Mouse (Mus musculus): ENCODE results near the gene Lsm4.
A peak's percentile ranks its signal among the peaks of the same experiment; 100 is the strongest.

The Lsm4 gene

GRCm38 (mm10) chr8:70678679-70679078 lies 5.6 kb downstream of the Lsm4 start:
- no peak for DNase-seq (ENCODE audit: low spot score)

DNA sequence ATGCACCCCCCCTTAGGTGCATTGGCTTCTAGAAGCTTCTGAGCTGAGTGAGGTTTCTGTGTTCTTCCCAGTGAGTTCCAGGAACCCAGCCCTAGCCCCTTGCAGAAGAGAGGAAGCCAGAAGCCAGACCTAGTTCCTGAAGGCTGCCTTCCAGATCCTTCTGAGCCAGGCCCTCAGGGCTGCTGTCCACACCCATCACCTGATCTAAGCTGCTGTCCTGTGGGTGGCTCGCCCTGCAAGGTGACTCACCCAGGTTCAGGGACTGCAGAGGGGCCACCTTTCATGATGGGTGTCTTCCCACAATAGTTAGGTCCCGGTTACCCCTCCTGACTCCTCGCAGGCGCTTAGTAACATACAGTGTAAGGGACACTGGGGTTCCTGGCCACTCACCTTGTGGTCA lies 6.4 kb downstream of the Lsm4 start:
- DNase-seq (ENCODE audit: low spot score) = no peak

- no peak for DNase-seq (ENCODE audit: low spot score)
Observed at GRCm38 (mm10) chr8:70680039-70680438, 7.0 kb downstream of the Lsm4 start.

DNA sequence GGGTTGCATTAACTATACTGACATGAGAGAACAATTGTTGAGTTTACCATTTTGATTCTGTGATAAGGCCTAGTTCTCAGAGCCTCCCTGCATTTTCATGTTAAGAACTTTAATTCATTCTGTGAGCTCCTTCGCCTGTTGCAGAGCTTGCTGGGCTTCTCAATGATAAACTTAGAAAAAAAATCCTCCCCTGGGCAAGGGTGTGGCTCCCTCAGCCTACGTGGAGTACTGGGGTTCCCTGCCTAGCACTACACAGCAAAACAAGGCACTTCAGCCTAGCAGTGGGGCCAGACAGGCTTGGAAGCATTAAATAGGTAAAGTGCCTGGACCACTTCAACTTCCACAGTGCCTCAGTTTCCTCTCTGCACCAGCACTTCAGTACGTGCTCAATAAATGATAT lies 8.4 kb downstream of the Lsm4 start:
- no peak for DNase-seq (ENCODE audit: low spot score)

DNA sequence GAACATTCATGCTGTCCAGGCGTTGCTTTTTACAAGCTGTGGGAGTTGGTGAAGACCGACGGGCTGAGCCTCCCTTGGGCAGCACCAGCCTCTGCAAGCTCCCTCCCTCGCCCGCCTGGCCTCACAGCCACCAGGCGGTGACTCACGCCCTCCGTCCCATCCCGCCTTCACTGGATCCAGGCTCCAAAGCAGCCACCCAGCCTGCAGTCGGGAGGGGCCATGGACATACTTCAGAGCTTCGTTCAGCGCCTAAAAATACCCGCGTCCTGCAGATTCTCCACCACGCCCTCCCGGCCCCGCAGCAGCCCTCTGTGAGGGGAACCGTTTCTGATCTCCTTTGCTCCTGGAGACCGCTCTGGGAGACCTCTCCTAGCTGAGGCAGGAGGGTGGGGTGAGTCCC lies 9.1 kb downstream of the Lsm4 start:
- peak; percentile 66 for DNase-seq (ENCODE audit: low spot score)

DNA sequence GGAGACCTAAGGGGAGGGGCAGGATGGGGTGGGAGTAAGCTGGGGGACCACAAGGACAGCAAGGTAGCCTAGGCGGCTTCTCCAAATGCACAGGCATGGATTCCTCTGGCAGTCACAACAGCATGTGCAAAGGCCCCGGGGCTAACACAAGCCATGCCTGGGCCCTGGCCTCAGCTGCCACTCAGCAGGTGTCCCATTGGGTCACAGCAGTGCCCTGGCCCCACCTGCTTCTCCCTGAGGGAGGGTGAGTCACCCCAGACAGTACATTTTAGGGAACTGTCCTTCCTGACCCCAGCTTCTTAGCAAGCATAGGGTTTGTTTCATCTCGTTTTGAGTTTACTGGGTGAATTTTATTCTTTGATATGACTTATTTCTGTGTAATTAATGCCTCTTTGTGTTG lies 9.6 kb downstream of the Lsm4 start:
- no peak for DNase-seq (ENCODE audit: low spot score)

- no peak for DNase-seq (ENCODE audit: low spot score)
Observed at GRCm38 (mm10) chr8:70684291-70684690, 11.2 kb downstream of the Lsm4 start.

DNA sequence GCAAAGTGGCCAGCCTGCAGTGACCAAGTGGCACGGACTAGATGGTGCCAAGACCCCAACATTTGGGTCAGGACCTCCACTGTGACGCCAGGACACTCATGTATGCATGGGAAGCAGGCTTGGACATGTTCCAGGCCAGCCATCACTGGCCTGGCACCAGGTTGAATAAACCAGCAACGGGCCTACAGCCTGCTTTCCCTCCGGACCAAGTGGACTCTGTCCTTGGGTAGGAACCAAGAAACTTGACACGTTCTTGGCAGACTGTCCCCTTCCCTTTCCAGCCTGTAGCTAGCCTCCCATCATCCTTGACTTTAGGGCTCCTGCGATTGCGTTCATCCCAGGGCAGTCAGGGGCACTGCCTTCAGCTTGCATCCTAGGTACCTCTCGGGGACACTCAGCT lies 14.5 kb downstream of the Lsm4 start:
- DNase-seq (ENCODE audit: low spot score) = no peak

DNA sequence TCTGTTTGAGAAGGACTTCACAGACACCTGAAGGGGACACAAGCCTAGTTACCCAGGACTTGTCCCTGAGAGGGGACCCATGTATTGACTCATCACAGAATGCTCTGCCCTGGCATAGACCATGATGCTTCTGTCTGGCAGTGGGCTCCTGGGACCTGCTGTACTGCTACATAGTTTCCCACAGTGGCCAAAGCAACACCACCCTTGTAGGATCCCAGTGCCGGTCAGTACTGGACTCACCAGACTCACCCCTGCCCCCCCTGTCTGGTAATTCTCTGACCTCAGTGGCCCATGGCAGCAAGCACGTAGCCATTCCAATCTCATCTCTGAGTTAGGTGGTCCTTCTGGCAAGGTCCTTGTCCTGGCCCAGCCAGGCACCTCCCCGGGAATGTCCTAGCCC lies 15.1 kb downstream of the Lsm4 start:
- no peak for DNase-seq (ENCODE audit: low spot score)

- DNase-seq (ENCODE audit: low spot score) = no peak
Observed at GRCm38 (mm10) chr8:70689892-70690390, 16.9 kb downstream of the Lsm4 start.

GRCm38 (mm10) chr8:70691230-70691629 lies 18.2 kb downstream of the Lsm4 start:
- no peak for DNase-seq (ENCODE audit: low spot score)

GRCm38 (mm10) chr8:70691727-70692231 lies 18.7 kb downstream of the Lsm4 start:
- DNase-seq (ENCODE audit: low spot score) = peak; percentile 96

DNA sequence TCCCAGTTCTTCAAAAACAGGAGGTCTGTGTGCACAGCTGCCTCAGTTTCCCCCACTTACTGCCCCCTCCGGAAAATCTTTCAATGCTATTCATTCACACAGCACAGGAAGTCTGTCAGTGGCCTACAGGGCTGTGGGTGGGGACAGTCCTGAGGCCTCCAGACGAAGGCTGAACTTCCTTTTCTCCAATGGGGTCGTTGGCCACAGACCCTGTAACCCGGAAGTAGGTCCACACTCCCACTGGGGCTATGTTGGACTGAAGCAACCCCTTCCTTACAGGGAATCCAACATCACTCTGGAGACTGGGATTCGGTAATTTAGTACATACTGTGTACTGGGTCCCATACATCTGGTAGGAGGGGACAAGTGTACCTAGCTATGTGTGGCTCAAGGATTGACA lies 20.6 kb downstream of the Lsm4 start:
- DNase-seq (ENCODE audit: low spot score) = no peak

DNA sequence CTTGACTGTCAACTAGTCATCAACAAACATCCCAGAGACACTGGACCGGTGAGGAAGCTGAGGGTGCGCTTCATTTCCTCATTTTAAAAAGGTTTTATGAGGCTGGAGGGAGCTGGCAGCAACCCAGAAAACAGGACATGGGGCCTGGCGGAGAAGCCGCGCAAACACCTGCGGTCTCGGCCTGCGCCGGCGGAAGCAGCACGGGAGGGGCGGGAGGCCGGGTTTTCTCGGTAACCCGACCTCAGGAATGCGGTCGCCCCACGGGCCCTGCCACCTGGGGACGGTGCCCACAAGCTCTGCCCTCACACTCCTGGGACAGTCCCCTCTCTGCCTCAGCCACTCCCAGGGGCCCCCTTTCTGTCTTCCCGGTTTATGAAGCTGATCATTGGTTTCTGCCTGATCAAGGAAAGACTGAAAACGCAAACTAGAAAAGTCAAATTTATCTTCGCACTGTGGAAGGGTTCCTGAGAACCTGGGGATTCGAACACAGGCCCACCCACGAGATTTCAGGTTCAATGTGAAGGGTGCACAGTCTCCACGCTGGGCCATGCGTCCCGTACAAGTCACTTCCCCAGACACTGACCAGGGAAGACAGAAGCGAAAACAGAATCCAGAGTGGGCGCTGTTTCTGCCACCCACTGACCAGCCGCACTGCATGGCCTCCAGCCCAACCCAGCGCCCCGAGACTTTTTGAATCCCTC lies 22.4 kb downstream of the Lsm4 start:
- DNase-seq (ENCODE audit: low spot score) = peak; percentile 23

- DNase-seq (ENCODE audit: low spot score) = peak; percentile 87
Observed at GRCm38 (mm10) chr8:70696019-70696885, 23.2 kb downstream of the Lsm4 start.

DNA sequence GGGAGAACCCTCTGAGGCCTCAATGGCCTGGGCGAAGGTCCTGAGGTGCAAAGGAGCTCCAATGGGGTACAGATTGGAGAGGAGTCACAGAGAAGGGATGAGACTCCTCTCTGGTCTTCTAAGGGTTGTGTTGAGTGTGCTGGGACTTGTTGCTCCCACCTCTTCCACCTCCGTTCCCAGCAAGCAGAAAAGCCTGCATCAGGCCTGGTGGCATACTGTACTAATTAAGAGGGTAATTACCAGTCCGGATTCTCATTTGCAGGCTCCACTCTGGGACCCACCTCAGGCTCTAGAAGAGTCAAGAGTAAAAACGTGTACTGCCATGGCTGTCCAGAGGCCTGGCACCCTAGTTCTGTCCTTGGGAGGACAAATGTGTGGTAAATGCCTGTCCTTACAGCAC lies 23.9 kb downstream of the Lsm4 start:
- no peak for DNase-seq (ENCODE audit: low spot score)

GRCm38 (mm10) chr8:70697366-70698250 lies 24.6 kb downstream of the Lsm4 start:
- DNase-seq (ENCODE audit: low spot score) = no peak

- peak; percentile 99 for DNase-seq (ENCODE audit: low spot score)
Observed at GRCm38 (mm10) chr8:70698310-70699109, 25.5 kb downstream of the Lsm4 start, which contains the start of gene Jund. Jund (plus strand) TSS chr8:70698949.

DNA sequence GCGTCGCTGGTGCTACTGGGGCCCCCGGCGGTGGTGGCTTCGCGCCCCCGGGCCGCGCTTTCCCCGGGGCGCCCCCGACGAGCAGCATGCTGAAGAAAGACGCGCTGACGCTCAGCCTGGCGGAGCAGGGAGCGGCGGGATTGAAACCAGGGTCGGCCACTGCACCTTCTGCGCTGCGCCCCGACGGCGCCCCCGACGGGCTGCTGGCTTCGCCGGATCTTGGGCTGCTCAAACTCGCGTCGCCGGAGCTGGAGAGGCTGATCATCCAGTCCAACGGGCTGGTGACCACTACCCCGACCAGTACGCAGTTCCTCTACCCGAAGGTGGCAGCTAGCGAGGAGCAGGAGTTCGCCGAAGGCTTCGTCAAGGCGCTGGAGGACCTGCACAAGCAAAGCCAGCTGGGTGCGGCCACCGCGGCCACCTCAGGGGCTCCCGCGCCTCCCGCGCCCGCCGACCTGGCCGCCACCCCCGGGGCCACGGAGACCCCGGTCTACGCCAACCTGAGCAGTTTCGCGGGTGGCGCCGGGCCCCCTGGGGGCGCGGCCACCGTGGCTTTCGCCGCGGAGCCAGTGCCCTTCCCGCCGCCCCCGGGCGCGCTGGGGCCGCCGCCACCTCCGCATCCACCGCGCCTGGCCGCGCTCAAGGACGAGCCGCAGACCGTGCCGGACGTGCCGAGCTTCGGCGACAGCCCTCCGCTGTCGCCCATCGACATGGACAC lies 26.2 kb downstream of the Lsm4 start:
- no peak for DNase-seq (ENCODE audit: low spot score)

- DNase-seq (ENCODE audit: low spot score) = peak; percentile 84
Observed at GRCm38 (mm10) chr8:70699834-70700554, 26.9 kb downstream of the Lsm4 start.
